Mouse (Mus musculus): ENCODE measurements around the gene Ppp1r14d.
A peak's percentile ranks its signal among the peaks of the same experiment; 100 is the strongest.

The Ppp1r14d gene

GRCm38 (mm10) chr2:119237210-119237870, 7.6 kb upstream of the Ppp1r14d start, which contains the start of gene Spint1:
TSS of gene Spint1 (plus strand) at chr2:119237362.
- DNase-seq (ENCODE audit: extremely low spot score, low spot score): peak; percentile 44

GRCm38 (mm10) chr2:119236682-119237209, 7.0 kb upstream of the Ppp1r14d start:
- no peak for DNase-seq (ENCODE audit: extremely low spot score, low spot score)

- no peak for DNase-seq (ENCODE audit: extremely low spot score, low spot score)
Measured at GRCm38 (mm10) chr2:119209176-119209507, 20.6 kb downstream of the Ppp1r14d start.

- peak; percentile 94 for DNase-seq (ENCODE audit: extremely low spot score, low spot score)
Measured at GRCm38 (mm10) chr2:119208344-119209175, 21.1 kb downstream of the Ppp1r14d start, which contains the start of the genes Zfyve19 and Dnajc17. TSS of gene Zfyve19 (plus strand) at chr2:119208617. TSS of gene Dnajc17 (minus strand) at chr2:119208795.

GRCm38 (mm10) chr2:119207961-119208343, 21.8 kb downstream of the Ppp1r14d start:
- peak; percentile 14 for DNase-seq (ENCODE audit: extremely low spot score, low spot score)

- no peak for DNase-seq (ENCODE audit: extremely low spot score, low spot score)
Measured at GRCm38 (mm10) chr2:119203871-119204460, 25.7 kb downstream of the Ppp1r14d start.

GRCm38 (mm10) chr2:119202914-119203453, 26.7 kb downstream of the Ppp1r14d start:
- no peak for DNase-seq (ENCODE audit: extremely low spot score, low spot score)

- no peak for DNase-seq (ENCODE audit: extremely low spot score, low spot score)
Measured at GRCm38 (mm10) chr2:119198934-119199333, 30.8 kb downstream of the Ppp1r14d start.

GRCm38 (mm10) chr2:119198049-119198448, 31.7 kb downstream of the Ppp1r14d start:
- DNase-seq (ENCODE audit: extremely low spot score, low spot score): no peak

- DNase-seq (ENCODE audit: extremely low spot score, low spot score): no peak
Measured at GRCm38 (mm10) chr2:119197493-119197892, 32.2 kb downstream of the Ppp1r14d start.

GRCm38 (mm10) chr2:119196316-119197108, 33.2 kb downstream of the Ppp1r14d start:
- no peak for DNase-seq (ENCODE audit: extremely low spot score, low spot score)

- DNase-seq (ENCODE audit: extremely low spot score, low spot score): no peak
Measured at GRCm38 (mm10) chr2:119194140-119194539, 35.6 kb downstream of the Ppp1r14d start.

GRCm38 (mm10) chr2:119190969-119191368, 38.7 kb downstream of the Ppp1r14d start:
- DNase-seq (ENCODE audit: extremely low spot score, low spot score): no peak

GRCm38 (mm10) chr2:119189029-119189710, 40.5 kb downstream of the Ppp1r14d start:
- DNase-seq (ENCODE audit: extremely low spot score, low spot score): peak; percentile 90

GRCm38 (mm10) chr2:119182914-119183313, 46.8 kb downstream of the Ppp1r14d start:
- DNase-seq (ENCODE audit: extremely low spot score, low spot score): no peak

GRCm38 (mm10) chr2:119177384-119177939, 52.2 kb downstream of the Ppp1r14d start:
- no peak for DNase-seq (ENCODE audit: extremely low spot score, low spot score)

- no peak for DNase-seq (ENCODE audit: extremely low spot score, low spot score)
Measured at GRCm38 (mm10) chr2:119176761-119177160, 52.9 kb downstream of the Ppp1r14d start.

- no peak for DNase-seq (ENCODE audit: extremely low spot score, low spot score)
Measured at GRCm38 (mm10) chr2:119175614-119176013, 54.1 kb downstream of the Ppp1r14d start.

GRCm38 (mm10) chr2:119174866-119175265, 54.8 kb downstream of the Ppp1r14d start:
- no peak for DNase-seq (ENCODE audit: extremely low spot score, low spot score)
